Mouse (Mus musculus): ENCODE results near the gene Gm5767. TPM values are rescaled to one million over a fixed set of nuclear protein-coding genes. Genes with fewer than 3 reads are reported as not detected.

Gene Gm5767
- total and polyA plus RNA-seq, 3 experiments: not detected

DNA sequence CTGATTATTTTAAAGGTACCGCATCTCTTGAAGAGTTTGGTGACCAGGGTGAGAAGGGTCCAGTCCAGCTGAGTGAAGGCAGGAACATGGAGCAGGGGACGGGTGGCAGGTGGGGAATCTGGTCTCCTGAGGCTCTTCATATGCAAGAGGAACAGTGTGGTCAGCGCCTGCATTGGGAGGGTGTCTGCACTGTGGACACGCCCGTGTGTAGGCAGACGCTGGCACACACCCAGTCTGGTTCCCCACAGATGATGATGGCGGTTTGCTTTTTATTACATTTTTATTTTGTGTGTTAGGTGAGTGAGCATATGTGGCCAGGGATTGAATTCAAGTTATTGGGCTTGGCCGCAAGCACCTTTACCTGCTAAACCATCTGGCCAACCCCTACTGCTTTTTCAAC, 5.0 kb upstream of the Gm5767 start:
- no peak overlapping the region for H3K27ac ChIP-seq (ENCODE audit: control insufficient read depth, low read depth, low read length)
- peaks cover 0 to 30% of the 10 kb centered on the region in 2 experiments; a peak in 2 of 4 replicates for H3K36me3 ChIP-seq (ENCODE audit: control insufficient read depth in 1 of 2, insufficient read depth in 2 of 2, low read length in 2 of 2)
- peaks cover 13 to 45% of the 10 kb centered on the region in 2 experiments for H3K4me1 ChIP-seq (ENCODE audit: control insufficient read depth in 1 of 2, insufficient read depth in 2 of 2, low read length in 2 of 2)
- no peak for TF ChIP-seq NELFE (IDR thresholded peaks at IDR 0.05; ENCODE audit: low read depth, low read length)
- no peak for TF ChIP-seq ZMIZ1 (IDR thresholded peaks at IDR 0.05; ENCODE audit: low read depth, low read length)
- TF ChIP-seq NRF1 (IDR thresholded peaks at IDR 0.05; ENCODE audit: insufficient read depth, low read depth, low read length, poor library complexity, severe bottlenecking): no peak
- TF ChIP-seq UBTF (IDR thresholded peaks at IDR 0.05; ENCODE audit: borderline replicate concordance, insufficient read depth, low read depth, low read length): no peak
- no peak for TF ChIP-seq HCFC1 (IDR thresholded peaks at IDR 0.05; ENCODE audit: low read depth, low read length)
- no peak for TF ChIP-seq MAX (IDR thresholded peaks at IDR 0.05; ENCODE audit: low read length)
- no peak for TF ChIP-seq USF1 (IDR thresholded peaks at IDR 0.05; ENCODE audit: low read depth, low read length)
- TF ChIP-seq ZNF384 (IDR thresholded peaks at IDR 0.05; ENCODE audit: low read depth, low read length): no peak
- no peak for TF ChIP-seq MAZ (IDR thresholded peaks at IDR 0.05; ENCODE audit: low read depth, low read length)
- no peak for TF ChIP-seq SMC3 (IDR thresholded peaks at IDR 0.05; ENCODE audit: low read depth, low read length)
- no peak for TF ChIP-seq ETS1 (IDR thresholded peaks at IDR 0.05; ENCODE audit: low read depth, low read length)
- no peak for TF ChIP-seq KAT2A (conservative IDR thresholded peaks at IDR 0.05; ENCODE audit: low read depth, low read length)
- TF ChIP-seq JUND (IDR thresholded peaks at IDR 0.05; ENCODE audit: low read depth, low read length): no peak
- no peak for TF ChIP-seq POLR2AphosphoS2 (IDR thresholded peaks at IDR 0.05; ENCODE audit: low read length)
- no peak for TF ChIP-seq MYC (IDR thresholded peaks at IDR 0.05; ENCODE audit: low read depth, low read length)
- TF ChIP-seq TAL1 (IDR thresholded peaks at IDR 0.05; ENCODE audit: low read length): no peak
- no peaks in the 10 kb centered on the region for H3K9me3 ChIP-seq (replicated peaks; ENCODE audit: insufficient read depth, low read length)
- H3K9ac ChIP-seq (ENCODE audit: control insufficient read depth, low read depth, low read length, poor library complexity, severe bottlenecking): no peak overlapping the region
- H3K79me2 ChIP-seq (ENCODE audit: control insufficient read depth, insufficient read depth, low read length, poor library complexity): no peaks in the 10 kb centered on the region; the same call in 1 of the 2 replicates
- peak; percentile 36 for DNase-seq (ENCODE audit: low read depth, low spot score)
- no peaks in the 10 kb centered on the region for H3K27me3 ChIP-seq (ENCODE audit: control insufficient read depth in 1 of 2, insufficient read depth in 2 of 2, low read length in 2 of 2)
- no peak overlapping the region for H3K4me3 ChIP-seq (ENCODE audit: control insufficient read depth in 1 of 2, insufficient read depth in 1 of 2, low read depth in 2 of 2, low read length in 2 of 2)

DNA sequence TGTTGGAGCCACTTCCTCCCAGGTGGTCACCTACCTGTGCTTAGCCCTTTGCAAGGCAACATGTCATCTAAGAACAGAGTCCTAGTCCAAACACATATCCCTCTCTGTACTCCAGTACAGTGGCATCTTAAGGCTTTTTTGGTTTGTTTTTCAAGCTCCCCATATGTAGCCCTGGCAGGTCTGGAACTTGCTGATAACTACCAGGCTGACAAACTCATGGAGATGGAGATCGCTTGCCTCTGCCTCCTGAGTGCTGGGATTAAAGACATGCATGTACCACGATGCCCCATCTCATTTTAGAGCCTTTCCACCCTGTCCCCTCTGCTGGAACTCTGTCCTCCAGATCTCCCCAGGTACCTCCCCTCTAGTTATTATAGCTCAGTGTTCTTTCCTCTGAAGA, 4.3 kb upstream of the Gm5767 start:
- Histone ChIP-seq H3K4me3 (ENCODE audit: control insufficient read depth in 1 of 2, insufficient read depth in 1 of 2, low read depth in 2 of 2, low read length in 2 of 2) (no peak overlapping the region), H3K27ac (ENCODE audit: control insufficient read depth, low read depth, low read length) (no peak overlapping the region), H3K9me3 (replicated peaks; ENCODE audit: insufficient read depth, low read length) (no peaks in the 10 kb centered on the region), H3K9ac (ENCODE audit: control insufficient read depth, low read depth, low read length, poor library complexity, severe bottlenecking) (no peak overlapping the region), H3K4me1 (ENCODE audit: control insufficient read depth in 1 of 2, insufficient read depth in 2 of 2, low read length in 2 of 2) (peaks cover 13 to 43% of the 10 kb centered on the region in 2 experiments), H3K27me3 (ENCODE audit: control insufficient read depth in 1 of 2, insufficient read depth in 2 of 2, low read length in 2 of 2) (no peaks in the 10 kb centered on the region), H3K79me2 (ENCODE audit: control insufficient read depth, insufficient read depth, low read length, poor library complexity) (no peaks in the 10 kb centered on the region; the same call in 1 of the 2 replicates), H3K36me3 (ENCODE audit: control insufficient read depth in 1 of 2, insufficient read depth in 2 of 2, low read length in 2 of 2) (peaks cover 0 to 30% of the 10 kb centered on the region in 2 experiments; a peak in 2 of 4 replicates)
- DNase-seq (ENCODE audit: low read depth, low spot score): peak; percentile 55
- TF ChIP-seq CTCF (IDR thresholded peaks at IDR 0.05 in 2 of 3, conservative IDR thresholded peaks at IDR 0.05 in 1 of 3; ENCODE audit: control insufficient read depth in 1 of 3, insufficient read depth in 1 of 3, low read depth in 2 of 3, low read length in 3 of 3, poor library complexity in 1 of 3, severe bottlenecking in 1 of 3) (no peak), NRF1 (IDR thresholded peaks at IDR 0.05; ENCODE audit: insufficient read depth, low read depth, low read length, poor library complexity, severe bottlenecking) (no peak), GATA1 (IDR thresholded peaks at IDR 0.05; ENCODE audit: low read depth, low read length) (peak; percentile 36; the same call in 1 of the 2 replicates), EP300 (IDR thresholded peaks at IDR 0.05; ENCODE audit: low read depth in 1 of 2, low read length in 2 of 2) (peak; percentile 35 to 39; a peak in 3 of 4 replicates), RAD21 (IDR thresholded peaks at IDR 0.05; ENCODE audit: low read depth, low read length) (no peak), MXI1 (IDR thresholded peaks at IDR 0.05; ENCODE audit: low read depth, low read length) (no peak), MYB (IDR thresholded peaks at IDR 0.05; ENCODE audit: low read depth, low read length) (no peak), TCF12 (IDR thresholded peaks at IDR 0.05; ENCODE audit: low read depth, low read length) (peak; percentile 46; the same call in 1 of the 2 replicates), POLR2AphosphoS5 (IDR thresholded peaks at IDR 0.05; ENCODE audit: borderline replicate concordance, low read depth, low read length) (no peak), E2F4 (IDR thresholded peaks at IDR 0.05; ENCODE audit: borderline replicate concordance, low read depth, low read length) (no peak), ETS1 (IDR thresholded peaks at IDR 0.05; ENCODE audit: low read depth, low read length) (0 out of 2 replicates have a peak, but pooled peaks have one; percentile 29), TAL1 (IDR thresholded peaks at IDR 0.05; ENCODE audit: low read length) (peak; percentile 75), MYC (IDR thresholded peaks at IDR 0.05; ENCODE audit: low read depth, low read length) (no peak)
